Mouse (Mus musculus) heart, embryonic 11.5 days (tissue): ENCODE results near the gene Slc4a11. TPM values are rescaled to one million over a fixed set of nuclear protein-coding genes. Genes with fewer than 3 reads are reported as not detected.

Experiments used
- ATAC-seq: fragments of 200-750 bp; cut with Nextera tagmentation; replicated peaks from 2 replicates; pipeline ENCODE4 v1.8.0; 2017; ENCODE audit warnings: moderate library complexity; ENCODE audit not compliant: insufficient number of reproducible peaks, low FRiP score, low TSS enrichment
- H3K27ac ChIP-seq: fragments of 300-500 bp; sonication (generic); 2 replicates; pipeline ENCODE4 v1.5.1; 2014; ENCODE audit warnings: mild to moderate bottlenecking, low read depth, low read length
- H3K27me3 ChIP-seq: fragments of 300-500 bp; sonication (generic); 2 replicates; pipeline ENCODE4 v1.6.1; 2014; ENCODE audit warnings: mild to moderate bottlenecking, low read length, mixed read lengths; ENCODE audit not compliant: control insufficient read depth, insufficient read depth
- H3K36me3 ChIP-seq: fragments of 300-500 bp; sonication (generic); 2 replicates; pipeline ENCODE4 v1.6.1; 2014; ENCODE audit warnings: mild to moderate bottlenecking, low read length, moderate library complexity, mixed read lengths; ENCODE audit not compliant: control insufficient read depth, insufficient read depth
- H3K4me1 ChIP-seq: fragments of 300-500 bp; sonication (generic); 2 replicates; pipeline ENCODE4 v1.6.1; 2014; ENCODE audit warnings: low read length; ENCODE audit not compliant: control insufficient read depth, insufficient read depth
- H3K4me2 ChIP-seq: fragments of 300-500 bp; sonication (generic); 2 replicates; pipeline ENCODE4 v1.6.1; 2014; ENCODE audit warnings: mild to moderate bottlenecking, moderate library complexity
- H3K4me3 ChIP-seq: fragments of 300-500 bp; sonication (generic); 2 replicates; pipeline ENCODE4 v1.5.1; 2014; ENCODE audit warnings: low read depth, low read length
- H3K9ac ChIP-seq: fragments of 300-500 bp; sonication (generic); 2 replicates; pipeline ENCODE4 v1.6.1; 2014; ENCODE audit warnings: mild to moderate bottlenecking, low read depth, low read length, moderate library complexity
- H3K9me3 ChIP-seq: fragments of 300-500 bp; sonication (generic); replicated peaks from 2 replicates; pipeline ENCODE4 v1.6.1; 2016; ENCODE audit warnings: low read length; ENCODE audit not compliant: control insufficient read depth
- WGBS: fragments of 180-500 bp; shearing (Covaris S2); extraction: QIAGEN DNeasy Blood & Tissue Kit; methylation state at CpG from one replicate; pipeline ENCODE4 v1.1.7; 2014; ENCODE audit not compliant: insufficient replicate concordance; 5-methylcytosine and 5-hydroxymethylcytosine counted together
- polyA plus RNA-seq: library from polyadenylated mRNA; unstranded; fragments of >200 nt; fragmentation: Nextera tagmentation; extraction: Ambion mirVana; gene quantifications from 2 replicates; pipeline ENCODE4 v1.2.1, GENCODE M21; 2014

Slc4a11 gene
- polyA plus RNA-seq, 1 experiment from 2014 or later: 0.17 TPM

GRCm38 (mm10) chr2:130697821-130698266 is 525 bp upstream of the Slc4a11 start:
- peak overlapping the region; percentile 54 for H3K4me3 ChIP-seq
- no peaks in the 10 kb centered on the region for H3K36me3 ChIP-seq
- no peak for ATAC-seq
- no peak overlapping the region for H3K27ac ChIP-seq
- 2% methylated on average over 14 of the region's 14 CpGs for WGBS
- no peaks in the 10 kb centered on the region for H3K9me3 ChIP-seq
- H3K4me1 ChIP-seq: no peaks in the 10 kb centered on the region
- H3K9ac ChIP-seq: no peak overlapping the region
- H3K4me2 ChIP-seq: peak overlapping the region; percentile 93
- H3K27me3 ChIP-seq: peaks cover 50% of the 10 kb centered on the region

- Histone ChIP-seq H3K36me3 (no peaks in the 10 kb centered on the region), H3K4me2 (peak overlapping the region; percentile 93), H3K27ac (no peak overlapping the region), H3K4me3 (peak overlapping the region; percentile 54), H3K9ac (peak overlapping the region; percentile 53), H3K27me3 (peaks cover 50% of the 10 kb centered on the region), H3K4me1 (no peaks in the 10 kb centered on the region), H3K9me3 (no peaks in the 10 kb centered on the region)
- 2% methylated on average over 31 of the region's 31 CpGs for WGBS
- no peak for ATAC-seq
Measured at GRCm38 (mm10) chr2:130696700-130697152, 593 bp downstream of the Slc4a11 start.

- 31% methylated on average over 3 of the region's 3 CpGs for WGBS
- H3K9me3 ChIP-seq: no peaks in the 10 kb centered on the region
- no peak overlapping the region for H3K9ac ChIP-seq
- no peak for ATAC-seq
- no peaks in the 10 kb centered on the region for H3K4me1 ChIP-seq
- peaks cover 36% of the 10 kb centered on the region for H3K27me3 ChIP-seq
- H3K4me2 ChIP-seq: no peak overlapping the region
- no peak overlapping the region for H3K4me3 ChIP-seq
- H3K36me3 ChIP-seq: no peaks in the 10 kb centered on the region
- H3K27ac ChIP-seq: no peak overlapping the region
Measured at GRCm38 (mm10) chr2:130693563-130693962, 3.8 kb downstream of the Slc4a11 start.

- Histone ChIP-seq H3K27ac (no peak overlapping the region), H3K4me3 (no peak overlapping the region), H3K36me3 (no peaks in the 10 kb centered on the region; the same call in 1 of the 2 replicates), H3K27me3 (0 out of 2 replicates have a peak, but pooled peaks cover under 1% of the 10 kb centered on the region), H3K9ac (no peak overlapping the region), H3K4me2 (no peak overlapping the region), H3K4me1 (no peaks in the 10 kb centered on the region), H3K9me3 (no peaks in the 10 kb centered on the region)
- WGBS: 58% methylated on average over 2 of the region's 2 CpGs
- no peak for ATAC-seq
Measured at GRCm38 (mm10) chr2:130689011-130689410, 8.3 kb downstream of the Slc4a11 start.

GRCm38 (mm10) chr2:130685426-130685825 is 11.9 kb downstream of the Slc4a11 start:
- no peak overlapping the region for H3K27ac ChIP-seq
- H3K4me2 ChIP-seq: no peak overlapping the region
- no peak overlapping the region for H3K9ac ChIP-seq
- peaks cover 11% of the 10 kb centered on the region; the same call in 1 of the 2 replicates for H3K36me3 ChIP-seq
- WGBS: 81% methylated on average over 9 of the region's 9 CpGs
- H3K27me3 ChIP-seq: no peaks in the 10 kb centered on the region
- no peak for ATAC-seq
- no peaks in the 10 kb centered on the region for H3K4me1 ChIP-seq
- H3K4me3 ChIP-seq: no peak overlapping the region
- H3K9me3 ChIP-seq: no peaks in the 10 kb centered on the region

- Histone ChIP-seq H3K36me3 (peaks cover 29% of the 10 kb centered on the region; the same call in 1 of the 2 replicates), H3K9me3 (no peaks in the 10 kb centered on the region), H3K4me1 (no peaks in the 10 kb centered on the region), H3K4me3 (no peak overlapping the region), H3K9ac (no peak overlapping the region), H3K27ac (no peak overlapping the region), H3K4me2 (no peak overlapping the region), H3K27me3 (no peaks in the 10 kb centered on the region)
- no peak for ATAC-seq
- WGBS: 89% methylated on average over 3 of the region's 3 CpGs
Measured at GRCm38 (mm10) chr2:130681531-130681930, 15.8 kb downstream of the Slc4a11 start.

GRCm38 (mm10) chr2:130679899-130680298 is 17.4 kb downstream of the Slc4a11 start:
- H3K27me3 ChIP-seq: no peaks in the 10 kb centered on the region
- H3K36me3 ChIP-seq: peaks cover 37% of the 10 kb centered on the region
- WGBS: 94% methylated on average over 6 of the region's 6 CpGs
- H3K27ac ChIP-seq: no peak overlapping the region
- ATAC-seq: no peak
- no peak overlapping the region for H3K9ac ChIP-seq
- H3K4me3 ChIP-seq: no peak overlapping the region
- no peaks in the 10 kb centered on the region for H3K9me3 ChIP-seq
- H3K4me2 ChIP-seq: no peak overlapping the region
- no peaks in the 10 kb centered on the region for H3K4me1 ChIP-seq

GRCm38 (mm10) chr2:130679154-130679553 is 18.2 kb downstream of the Slc4a11 start:
- H3K4me2 ChIP-seq: no peak overlapping the region

GRCm38 (mm10) chr2:130677211-130677610 is 20.1 kb downstream of the Slc4a11 start:
- Histone ChIP-seq H3K4me1 (no peaks in the 10 kb centered on the region), H3K4me2 (no peak overlapping the region), H3K9ac (no peak overlapping the region), H3K27ac (no peak overlapping the region), H3K4me3 (no peak overlapping the region), H3K9me3 (no peaks in the 10 kb centered on the region), H3K36me3 (peaks cover 49% of the 10 kb centered on the region), H3K27me3 (no peaks in the 10 kb centered on the region)
- 82% methylated on average over 10 of the region's 10 CpGs for WGBS
- no peak for ATAC-seq

More at GRCm38 (mm10) chr2:130679154-130679553, 18.2 kb downstream of the Slc4a11 start:
- 92% methylated on average over 12 of the region's 12 CpGs for WGBS
- ATAC-seq: no peak
- Histone ChIP-seq H3K27ac (no peak overlapping the region), H3K4me1 (no peaks in the 10 kb centered on the region), H3K9me3 (no peaks in the 10 kb centered on the region), H3K4me3 (no peak overlapping the region), H3K9ac (no peak overlapping the region), H3K36me3 (peaks cover 41% of the 10 kb centered on the region), H3K27me3 (no peaks in the 10 kb centered on the region)
